Mouse (Mus musculus) heart, adult 2 months (tissue): ENCODE data around the gene Doc2b.

ENCODE experiments used
- CTCF ChIP-seq: fragments of 200-600 bp; IDR thresholded peaks from 2 replicates; pipeline ENCODE4 v1.8.1; 2022; ENCODE audit warnings: antibody characterized with exemption, mild to moderate bottlenecking, moderate library complexity
- EP300 ChIP-seq: fragments of 200-500 bp; IDR thresholded peaks from 2 replicates; pipeline ENCODE4 v1.6.1; 2011; ENCODE audit warnings: low read depth, low read length, control low read depth; ENCODE audit not compliant: insufficient read depth
- POLR2A ChIP-seq: fragments of 200-500 bp; IDR thresholded peaks from 2 replicates; pipeline ENCODE4 v1.6.1; 2011; ENCODE audit warnings: mild to moderate bottlenecking, low read depth, low read length, control low read depth; ENCODE audit not compliant: insufficient read depth

DNA sequence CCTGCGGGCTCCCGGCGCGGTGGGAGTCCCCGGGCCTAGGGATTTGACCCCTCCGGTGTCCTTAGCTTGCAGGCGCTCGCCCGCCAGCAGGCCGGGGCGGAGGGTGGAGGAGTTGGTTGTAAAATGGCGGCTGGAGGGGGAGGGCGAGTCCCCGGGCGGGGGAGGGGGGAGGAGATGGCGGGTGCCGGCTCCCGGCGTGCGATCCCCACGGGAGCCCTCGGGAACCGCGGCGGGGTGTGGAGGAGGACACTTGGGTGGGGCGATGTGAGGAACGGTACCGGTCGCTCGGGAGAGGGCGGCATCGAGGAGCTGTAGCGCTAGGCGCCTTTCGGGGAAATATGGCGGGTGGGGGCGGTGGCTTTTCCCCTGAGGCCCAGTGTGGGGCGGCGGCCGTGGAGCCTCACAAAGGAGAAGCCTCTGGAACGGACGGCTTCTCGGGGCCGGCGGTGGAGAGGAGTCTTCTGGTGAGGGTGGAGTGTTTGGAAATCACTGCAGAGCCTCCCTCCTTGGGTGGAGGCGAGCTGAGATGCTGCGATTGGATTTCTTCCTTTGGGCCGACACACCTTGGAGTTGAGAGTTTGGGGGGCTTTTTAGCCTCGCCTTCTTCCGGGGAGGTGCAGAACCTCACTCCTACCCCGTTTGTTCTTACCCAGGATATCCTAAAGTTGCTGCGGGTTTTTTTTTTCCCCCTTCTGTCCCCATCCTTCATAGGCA is 62.5 kb downstream of the Doc2b start:
- TF ChIP-seq POLR2A: no peak
- TF ChIP-seq EP300: no peak
- TF ChIP-seq CTCF: peak; percentile 10; the same call in 1 of the 2 replicates
